Mouse (Mus musculus) lung, embryonic 14.5 days (tissue): ENCODE data around the gene Sav1. TPM values are rescaled to one million over a fixed set of nuclear protein-coding genes. Genes with fewer than 3 reads are reported as not detected.

Source experiments
- ATAC-seq: fragments of 200-750 bp; cut with Nextera tagmentation; 2 replicates; pipeline ENCODE4 v1.8.0; 2017; ENCODE audit warnings: mild to moderate bottlenecking, moderate TSS enrichment, moderate library complexity; ENCODE audit not compliant: insufficient read depth
- DNase-seq: peaks from one replicate; pipeline ENCODE4 v3.0.0-alpha.2; 2015
- H3K27ac ChIP-seq: fragments of 300-500 bp; sonication (generic); 2 replicates; pipeline ENCODE4 v1.5.1; 2014; ENCODE audit warnings: low read depth, mild to moderate bottlenecking, moderate library complexity
- H3K27me3 ChIP-seq: fragments of 300-500 bp; sonication (generic); 2 replicates; pipeline ENCODE4 v1.6.1; 2014; ENCODE audit warnings: low read length, control low read depth; ENCODE audit not compliant: insufficient read depth
- H3K36me3 ChIP-seq: fragments of 300-500 bp; sonication (generic); 2 replicates; pipeline ENCODE4 v1.6.1; 2014; ENCODE audit warnings: control low read depth; ENCODE audit not compliant: insufficient read depth
- H3K4me1 ChIP-seq: fragments of 300-500 bp; sonication (generic); 2 replicates; pipeline ENCODE4 v1.6.1; 2014; ENCODE audit warnings: antibody characterized with exemption, control low read depth; ENCODE audit not compliant: insufficient read depth
- H3K4me2 ChIP-seq: fragments of 300-500 bp; sonication (generic); 2 replicates; pipeline ENCODE4 v1.6.1; 2014; ENCODE audit warnings: mild to moderate bottlenecking
- H3K4me3 ChIP-seq: fragments of 300-500 bp; sonication (generic); 2 replicates; pipeline ENCODE4 v1.5.1; 2014; ENCODE audit warnings: low read depth, low read length
- H3K9ac ChIP-seq: fragments of 300-500 bp; sonication (generic); 2 replicates; pipeline ENCODE4 v1.6.1; 2014
- H3K9me3 ChIP-seq: fragments of 300-500 bp; sonication (generic); 2 replicates; pipeline ENCODE4 v1.6.1; 2016; ENCODE audit warnings: low read depth, low read length, control low read depth
- CTCF ChIP-seq: IDR thresholded peaks from 2 replicates; pipeline ENCODE4 v1.5.1; 2016; ENCODE audit warnings: antibody characterized with exemption, low read depth
- WGBS: fragments of 180-500 bp; shearing (Covaris S2); extraction: QIAGEN DNeasy Blood & Tissue Kit; methylation state at CpG from one replicate; pipeline ENCODE4 v1.1.7; 2014; 5-methylcytosine and 5-hydroxymethylcytosine counted together
- polyA plus RNA-seq: library from polyadenylated mRNA; unstranded; fragments of >200 nt; fragmentation: Nextera tagmentation; extraction: Ambion mirVana; gene quantifications from 2 replicates; pipeline ENCODE4 v1.2.1, GENCODE M21; 2014

Sav1 gene
- polyA plus RNA-seq, 1 experiment from 2014 or later = 11.8 TPM

DNA sequence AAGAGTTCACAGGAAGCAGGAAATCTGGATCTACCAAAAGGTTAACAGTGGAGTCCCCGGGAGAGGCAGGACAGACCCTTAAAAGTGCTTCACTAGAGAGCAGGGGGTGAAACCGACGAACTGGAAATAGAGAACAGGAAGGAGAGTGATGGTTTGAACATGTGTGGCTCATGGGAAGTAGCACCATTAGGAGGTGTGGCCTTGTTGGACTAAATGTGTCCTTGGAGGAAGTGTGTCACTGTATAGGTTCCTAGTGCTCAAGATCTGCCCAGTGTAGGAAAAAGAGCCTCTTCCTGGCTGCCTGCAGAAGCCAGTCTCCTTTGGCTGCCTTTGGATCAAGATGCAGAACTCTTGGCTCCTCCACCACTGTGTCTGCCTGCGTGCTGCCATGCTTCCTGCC lies 18.3 kb upstream of the Sav1 start:
- WGBS = 66% methylated on average over 4 of the region's 4 CpGs
- H3K4me3 ChIP-seq = no peak overlapping the region
- DNase-seq (no peak), ATAC-seq (no peak)
- no peaks in the 10 kb centered on the region for H3K4me1 ChIP-seq
- no peak overlapping the region for H3K4me2 ChIP-seq
- H3K27me3 ChIP-seq = no peaks in the 10 kb centered on the region
- TF ChIP-seq CTCF = no peak
- H3K9me3 ChIP-seq = no peaks in the 10 kb centered on the region
- no peaks in the 10 kb centered on the region for H3K36me3 ChIP-seq
- no peak overlapping the region for H3K27ac ChIP-seq
- no peak overlapping the region for H3K9ac ChIP-seq

DNA sequence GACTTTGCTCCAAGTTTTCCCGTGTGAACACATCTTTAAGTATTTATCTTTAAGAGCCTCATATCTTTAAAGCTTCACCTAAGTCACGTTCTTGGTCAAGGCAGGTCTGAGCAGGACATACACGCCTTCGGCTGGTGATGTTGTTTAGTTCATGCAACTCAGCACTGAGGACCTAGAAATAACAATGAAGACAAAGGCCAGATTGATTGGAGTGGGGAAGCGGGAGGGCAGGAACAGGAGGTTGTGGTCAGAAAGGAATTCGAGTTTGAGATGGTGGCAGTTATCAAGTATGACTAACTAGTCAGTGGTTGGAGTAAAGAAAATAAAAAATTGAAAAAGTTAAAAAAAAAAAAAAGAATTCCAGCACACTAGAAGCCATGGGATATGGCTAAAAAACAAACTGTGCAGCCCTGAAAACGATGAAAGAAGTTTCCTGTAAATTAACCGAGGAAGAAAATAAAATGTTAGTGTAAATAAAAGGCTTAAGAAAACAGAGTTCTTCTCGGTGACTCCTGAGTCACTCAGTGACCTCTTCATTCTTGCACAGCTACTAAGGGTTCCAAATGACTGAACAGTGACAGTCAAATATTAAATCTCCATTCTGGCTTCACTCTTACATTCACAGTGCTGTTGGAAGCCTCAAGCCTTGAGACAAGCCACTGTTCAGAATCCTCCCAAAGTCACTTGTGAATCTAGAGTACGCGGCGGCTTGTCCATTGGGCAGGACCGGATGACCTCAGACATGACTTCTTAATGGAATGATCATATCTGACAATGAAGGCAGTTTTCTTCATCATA lies 11.6 kb upstream of the Sav1 start:
- H3K4me2 ChIP-seq = no peak overlapping the region
- no peaks in the 10 kb centered on the region for H3K27me3 ChIP-seq
- H3K27ac ChIP-seq = no peak overlapping the region
- no peaks in the 10 kb centered on the region for H3K9me3 ChIP-seq
- no peaks in the 10 kb centered on the region for H3K36me3 ChIP-seq
- WGBS = 63% methylated on average over 13 of the region's 13 CpGs
- ATAC-seq (no peak), DNase-seq (no peak)
- no peak overlapping the region for H3K9ac ChIP-seq
- no peaks in the 10 kb centered on the region for H3K4me1 ChIP-seq
- TF ChIP-seq CTCF = no peak
- no peak overlapping the region for H3K4me3 ChIP-seq

DNA sequence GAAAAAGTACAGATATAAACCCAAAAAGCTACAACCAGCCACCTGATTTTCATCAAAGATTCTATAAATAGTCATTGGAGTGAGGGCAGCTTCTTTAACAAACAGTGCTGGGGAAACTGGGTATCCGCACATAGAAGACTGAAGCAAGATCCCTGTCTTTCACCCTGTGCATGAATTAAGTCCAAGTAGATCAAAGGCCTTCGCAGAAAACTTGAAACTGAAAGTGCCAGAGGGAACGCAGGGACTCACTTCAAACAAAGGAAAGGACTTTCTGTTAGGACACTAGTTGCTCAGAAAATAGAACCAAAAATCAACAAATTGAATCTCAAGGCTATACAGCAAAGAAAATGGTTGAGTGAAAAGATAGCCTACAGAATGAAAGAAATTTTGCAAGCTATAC lies 8.6 kb upstream of the Sav1 start:
- Histone ChIP-seq H3K36me3 (no peaks in the 10 kb centered on the region), H3K9me3 (no peaks in the 10 kb centered on the region), H3K9ac (no peak overlapping the region), H3K4me2 (no peak overlapping the region), H3K4me3 (no peak overlapping the region), H3K4me1 (no peaks in the 10 kb centered on the region), H3K27ac (no peak overlapping the region), H3K27me3 (no peaks in the 10 kb centered on the region)
- ATAC-seq (no peak), DNase-seq (no peak)
- 69% methylated on average over 3 of the region's 3 CpGs for WGBS
- no peak for TF ChIP-seq CTCF

DNA sequence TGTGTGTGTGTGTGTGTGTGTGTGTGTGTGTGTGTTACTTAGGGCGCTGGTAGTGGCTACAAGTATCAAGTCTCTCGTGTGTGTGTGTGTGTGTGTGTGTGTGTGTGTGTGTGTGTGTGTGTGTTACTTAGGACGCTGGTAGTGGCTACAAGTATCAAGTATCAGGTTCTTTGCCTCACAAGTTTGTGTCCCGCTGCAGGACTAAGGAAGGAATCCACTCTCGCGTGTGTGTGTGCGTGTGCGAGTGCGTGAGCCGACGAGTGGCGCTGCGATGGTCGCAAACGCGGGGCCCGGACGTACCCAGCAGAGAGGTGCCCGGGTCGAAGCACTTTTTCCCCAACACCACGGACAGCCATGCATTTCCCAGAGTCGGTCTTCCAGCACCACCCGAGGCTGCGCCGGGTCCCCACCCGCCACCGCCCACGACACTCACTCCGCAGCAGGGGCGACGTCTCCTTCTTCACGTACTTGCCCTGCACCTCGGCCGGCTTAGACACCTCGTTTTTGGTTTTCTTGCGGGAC lies 500 bp downstream of the Sav1 start:
- peak; percentile 54 for DNase-seq
- Histone ChIP-seq H3K27me3 (no peaks in the 10 kb centered on the region), H3K4me3 (peak overlapping the region; percentile 90), H3K4me1 (0 out of 2 replicates have a peak, but pooled peaks cover 2% of the 10 kb centered on the region), H3K9ac (peak overlapping the region; percentile 97), H3K4me2 (peak overlapping the region; percentile 62), H3K9me3 (no peaks in the 10 kb centered on the region), H3K36me3 (peaks cover 31% of the 10 kb centered on the region), H3K27ac (peak overlapping the region; percentile 92)
- no peak for TF ChIP-seq CTCF
- peak; percentile 68 for ATAC-seq
- WGBS = under 1% methylated on average over 36 of the region's 36 CpGs

DNA sequence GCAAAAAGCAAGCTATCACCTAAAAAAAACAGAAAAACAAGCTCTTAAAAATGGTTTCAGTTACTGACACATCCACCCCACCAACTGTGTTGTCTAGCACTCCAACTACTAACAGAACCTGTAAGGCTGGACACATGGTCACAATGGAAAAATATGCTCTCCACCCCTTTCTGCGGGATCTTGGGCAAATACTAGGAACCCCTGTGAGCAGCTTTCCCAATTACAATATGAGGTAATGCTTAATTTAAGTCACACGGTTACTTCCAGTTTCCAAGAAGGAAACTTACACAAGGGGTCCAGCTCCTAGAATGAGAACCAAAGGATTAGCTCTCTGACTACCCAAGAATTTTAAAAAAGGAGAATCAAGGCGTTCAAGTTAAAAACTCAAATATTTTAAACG lies 1.3 kb downstream of the Sav1 start:
- ATAC-seq (no peak), DNase-seq (peak; percentile 28)
- H3K36me3 ChIP-seq = peaks cover 35% of the 10 kb centered on the region
- H3K4me1 ChIP-seq = 0 out of 2 replicates have a peak, but pooled peaks cover 2% of the 10 kb centered on the region
- no peaks in the 10 kb centered on the region for H3K9me3 ChIP-seq
- no peak overlapping the region for H3K27ac ChIP-seq
- peak overlapping the region; percentile 97 for H3K9ac ChIP-seq
- H3K4me2 ChIP-seq = peak overlapping the region; percentile 62
- 29% methylated on average over 4 of the region's 4 CpGs for WGBS
- TF ChIP-seq CTCF = no peak
- H3K4me3 ChIP-seq = peak overlapping the region; percentile 90
- H3K27me3 ChIP-seq = no peaks in the 10 kb centered on the region

DNA sequence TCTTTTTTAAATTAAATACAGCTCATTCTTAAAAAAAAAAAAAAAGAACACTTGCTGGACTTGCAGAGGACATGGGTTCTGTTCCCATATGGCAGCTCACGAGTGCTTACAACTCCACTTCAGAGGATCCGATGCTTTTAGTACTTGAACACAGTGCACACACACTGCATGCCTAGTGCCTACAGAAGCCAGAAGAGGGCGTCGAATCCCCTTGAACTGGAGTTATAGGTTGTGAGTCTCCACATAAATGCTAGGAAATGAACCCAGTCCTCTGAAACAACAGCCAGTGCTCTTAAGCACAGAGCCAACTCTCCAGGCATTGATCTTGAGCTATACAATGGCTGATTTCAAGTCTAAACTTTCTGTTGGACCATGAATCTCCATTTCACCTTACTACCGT lies 3.9 kb downstream of the Sav1 start:
- no peak overlapping the region for H3K4me2 ChIP-seq
- no peaks in the 10 kb centered on the region for H3K9me3 ChIP-seq
- no peak overlapping the region for H3K4me3 ChIP-seq
- DNase-seq = peak; percentile 51
- no peak overlapping the region for H3K27ac ChIP-seq
- no peak overlapping the region for H3K9ac ChIP-seq
- peaks cover 45% of the 10 kb centered on the region for H3K36me3 ChIP-seq
- no peak for ATAC-seq
- 72% methylated on average over 5 of the region's 5 CpGs for WGBS
- TF ChIP-seq CTCF = peak; percentile 33; the same call in 1 of the 2 replicates
- H3K27me3 ChIP-seq = no peaks in the 10 kb centered on the region
- 0 out of 2 replicates have a peak, but pooled peaks cover 2% of the 10 kb centered on the region for H3K4me1 ChIP-seq

DNA sequence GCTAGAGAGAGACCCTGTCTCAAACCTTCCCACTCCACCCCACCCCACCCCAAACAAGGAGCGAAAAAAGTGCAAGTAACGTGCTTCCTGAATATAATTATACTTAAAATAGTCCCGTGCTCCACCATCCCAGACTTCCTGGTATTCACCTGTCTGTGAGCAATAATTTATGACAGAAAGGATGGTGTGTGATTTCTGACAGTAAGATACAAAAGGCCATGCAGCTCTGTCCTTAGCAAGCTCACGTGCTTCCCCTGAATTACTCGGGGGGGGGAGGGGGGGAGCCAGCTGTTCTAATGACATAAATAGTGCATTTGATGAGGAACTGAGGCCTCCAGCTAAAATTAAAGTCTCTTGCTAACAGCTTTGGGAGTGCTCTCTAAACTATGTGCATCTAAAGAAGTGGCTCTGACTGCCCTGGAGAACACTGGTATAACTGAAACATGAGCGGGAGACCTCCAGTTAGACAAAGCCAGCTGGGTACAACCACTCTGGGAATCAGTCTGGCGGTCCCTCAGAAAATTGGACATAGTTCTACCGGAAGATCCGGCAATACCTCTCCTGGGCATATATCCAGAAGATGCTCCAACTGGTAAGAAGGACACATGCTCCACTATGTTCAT lies 9.3 kb downstream of the Sav1 start:
- DNase-seq = peak; percentile 11
- WGBS = 70% methylated on average over 9 of the region's 9 CpGs
- H3K4me2 ChIP-seq = no peak overlapping the region
- H3K27ac ChIP-seq = no peak overlapping the region
- H3K27me3 ChIP-seq = no peaks in the 10 kb centered on the region
- no peak overlapping the region for H3K9ac ChIP-seq
- no peak overlapping the region for H3K4me3 ChIP-seq
- TF ChIP-seq CTCF = no peak
- no peak for ATAC-seq
- no peaks in the 10 kb centered on the region for H3K9me3 ChIP-seq
- peaks cover 53% of the 10 kb centered on the region for H3K36me3 ChIP-seq
- H3K4me1 ChIP-seq = no peaks in the 10 kb centered on the region
